Mouse (Mus musculus) G1E (cell line): ENCODE measurements around the gene Cops2.

Experiments
- CTCF ChIP-seq: IDR thresholded peaks from 2 replicates; pipeline ENCODE4 v1.5.1; 2012; ENCODE audit warnings: low read depth, low read length, inconsistent platforms, mixed read lengths
- GATA1 ChIP-seq: IDR thresholded peaks from 2 replicates; pipeline ENCODE4 v1.6.1; 2012; ENCODE audit warnings: borderline replicate concordance, low read length, inconsistent platforms, mixed read lengths
- GATA2 ChIP-seq: IDR thresholded peaks from 2 replicates; pipeline ENCODE4 v1.6.1; 2012; ENCODE audit warnings: low read depth, low read length, inconsistent platforms, borderline replicate concordance
- TAL1 ChIP-seq: conservative IDR thresholded peaks from 2 replicates; pipeline ENCODE4 v1.6.1; 2012; ENCODE audit warnings: low read depth, low read length, inconsistent platforms, mixed read lengths

GRCm38 (mm10) chr2:125789265-125789664 is 69.7 kb downstream of the Cops2 start:
- no peak for TF ChIP-seq CTCF
- TF ChIP-seq GATA2: no peak
- TF ChIP-seq TAL1: no peak
- TF ChIP-seq GATA1: no peak
